Comparison of ENCODE assay signal across 9 mouse cellular contexts in genomic region chr11:4593491-4593848, GRCm38 (mm10). TPM values are rescaled to one million over a fixed set of nuclear protein-coding genes. Genes with fewer than 3 reads are reported as not detected.
DNase-seq lines count a peak whose midpoint lies in the region; ATAC-seq and TF ChIP-seq lines count a peak whose summit lies in the region.
"Had no signal": no experiment of that assay in that cellular context is flagged by ENCODE, and none has a peak within 500 bp of the region (broad histone marks: within the 10 kb centered on the region; RNA-seq: fewer than 3 reads in every experiment).

No protein-coding gene starts in this region.

- intact Hi-C loops in gastrocnemius, postnatal 36 days (cut with DNase I) = no loop called here

- no peak for TF ChIP-seq CTCF in lung, embryonic 14.5 days (IDR thresholded peaks at IDR 0.05; ENCODE audit: low read depth)
- TF ChIP-seq CTCF in intestine, postnatal 0 days (IDR thresholded peaks at IDR 0.05; ENCODE audit: low read depth) = no peak

- H3K36me3 ChIP-seq in lung, embryonic 14.5 days (ENCODE audit: insufficient read depth) = no peaks in the 10 kb centered on the region
- no peaks in the 10 kb centered on the region for H3K36me3 ChIP-seq in embryonic facial prominence, embryonic 13.5 days
- no peaks in the 10 kb centered on the region for H3K36me3 ChIP-seq in intestine, postnatal 0 days (ENCODE audit: control insufficient read depth, insufficient read depth)
- H3K36me3 ChIP-seq in neural tube, embryonic 14.5 days (ENCODE audit: control insufficient read depth, insufficient read depth, low read length) = no peaks in the 10 kb centered on the region

- ATAC-seq in lung, embryonic 14.5 days (ENCODE audit: insufficient read depth) = no peak
- ATAC-seq in embryonic facial prominence, embryonic 13.5 days (ENCODE audit: insufficient number of reproducible peaks, insufficient read depth, low FRiP score, low TSS enrichment, low read depth) = no peak
- no peak for ATAC-seq in intestine, postnatal 0 days
- ATAC-seq in neural tube, embryonic 14.5 days (ENCODE audit: low read depth) = no peak

- no peaks in the 10 kb centered on the region for H3K27me3 ChIP-seq in lung, embryonic 14.5 days (ENCODE audit: insufficient read depth, low read length)
- H3K27me3 ChIP-seq in embryonic facial prominence, embryonic 13.5 days = no peaks in the 10 kb centered on the region
- H3K27me3 ChIP-seq in intestine, postnatal 0 days (replicated peaks; ENCODE audit: control insufficient read depth, insufficient read depth, low read length) = no peaks in the 10 kb centered on the region
- H3K27me3 ChIP-seq in neural tube, embryonic 14.5 days (ENCODE audit: control insufficient read depth, insufficient read depth, low read length) = no peaks in the 10 kb centered on the region

- WGBS in lung, embryonic 14.5 days = 22% methylated on average over 5 of the region's 5 CpGs
- 35% methylated on average over 5 of the region's 5 CpGs for WGBS in embryonic facial prominence, embryonic 13.5 days
- WGBS in intestine, postnatal 0 days = 17% methylated on average over 5 of the region's 5 CpGs
- WGBS in neural tube, embryonic 14.5 days = 24% methylated on average over 5 of the region's 5 CpGs

- peak overlapping the region; percentile 74 for H3K4me2 ChIP-seq in lung, embryonic 14.5 days
- peak overlapping the region; percentile 64 for H3K4me2 ChIP-seq in embryonic facial prominence, embryonic 13.5 days
- H3K4me2 ChIP-seq in intestine, postnatal 0 days (replicated peaks; ENCODE audit: low read depth) = peak overlapping the region; percentile 66
- peak overlapping the region; percentile 76 for H3K4me2 ChIP-seq in neural tube, embryonic 14.5 days (ENCODE audit: low read depth, low read length)

- H3K9ac ChIP-seq in lung, embryonic 14.5 days = peak overlapping the region; percentile 96
- H3K9ac ChIP-seq in embryonic facial prominence, embryonic 13.5 days = peak overlapping the region; percentile 97
- H3K9ac ChIP-seq in intestine, postnatal 0 days (ENCODE audit: low read depth, low read length) = peak overlapping the region; percentile 99; the same call in 1 of the 2 replicates
- H3K9ac ChIP-seq in neural tube, embryonic 14.5 days (replicated peaks; ENCODE audit: low read depth, low read length) = peak overlapping the region; percentile 97

- H3K4me3 ChIP-seq in lung, embryonic 14.5 days (ENCODE audit: low read depth, low read length) = peak overlapping the region; percentile 97
- H3K4me3 ChIP-seq in embryonic facial prominence, embryonic 13.5 days = peak overlapping the region; percentile 98
- H3K4me3 ChIP-seq in intestine, postnatal 0 days (ENCODE audit: low read depth, low read length) = peak overlapping the region; percentile 83
- peak overlapping the region; percentile 93 for H3K4me3 ChIP-seq in neural tube, embryonic 14.5 days (ENCODE audit: low read depth, low read length)

- no peak overlapping the region for H3K27ac ChIP-seq in lung, embryonic 14.5 days (ENCODE audit: low read depth)
- no peak overlapping the region for H3K27ac ChIP-seq in embryonic facial prominence, embryonic 13.5 days
- no peak overlapping the region for H3K27ac ChIP-seq in intestine, postnatal 0 days (ENCODE audit: low read depth, low read length)
- H3K27ac ChIP-seq in neural tube, embryonic 14.5 days (ENCODE audit: low read depth, low read length) = no peak overlapping the region

- H3K4me1 ChIP-seq in lung, embryonic 14.5 days (ENCODE audit: insufficient read depth) = no peaks in the 10 kb centered on the region
- H3K4me1 ChIP-seq in embryonic facial prominence, embryonic 13.5 days = peaks cover 16% of the 10 kb centered on the region
- 0 out of 2 replicates have a peak, but pooled peaks cover 3% of the 10 kb centered on the region for H3K4me1 ChIP-seq in intestine, postnatal 0 days (replicated peaks; ENCODE audit: control insufficient read depth, insufficient read depth, low read length)
- H3K4me1 ChIP-seq in neural tube, embryonic 14.5 days (ENCODE audit: control insufficient read depth, insufficient read depth, low read length) = peaks cover 11% of the 10 kb centered on the region

- DNase-seq in lung, embryonic 14.5 days = no peak
- DNase-seq in lung, postnatal 25 days (ENCODE audit: low spot score) = no peak
- no peak for DNase-seq in layer of hippocampus, adult 11-12 months (ENCODE audit: low spot score)
- DNase-seq in thymus, postnatal 0 days (ENCODE audit: low spot score) = no peak
- no peak for DNase-seq in gastrocnemius, postnatal 36 days

- no peaks in the 10 kb centered on the region for H3K9me3 ChIP-seq in lung, embryonic 14.5 days (ENCODE audit: low read depth, low read length)
- no peaks in the 10 kb centered on the region for H3K9me3 ChIP-seq in embryonic facial prominence, embryonic 13.5 days
- no peaks in the 10 kb centered on the region for H3K9me3 ChIP-seq in intestine, postnatal 0 days (ENCODE audit: control insufficient read depth)
- H3K9me3 ChIP-seq in neural tube, embryonic 14.5 days (ENCODE audit: control insufficient read depth, low read length) = no peaks in the 10 kb centered on the region

RNA-seq across cellular contexts. Expression of gene Mtmr3, which starts 1.2 kb away (rescaled TPM):
- 29.5 and 32.1 TPM in 2 replicates for polyA plus RNA-seq in lung, embryonic 14.5 days (2014; fragmentation: Nextera tagmentation; extraction: Ambion mirVana)
- 26.7 and 30.6 TPM in 2 replicates for polyA plus RNA-seq in embryonic facial prominence, embryonic 13.5 days (2015; fragmentation: Nextera tagmentation; extraction: Ambion mirVana)
- 9.8 and 10.0 TPM in 2 replicates for polyA plus RNA-seq in intestine, postnatal 0 days (2015; fragmentation: Nextera tagmentation; extraction: Ambion mirVana)
- polyA plus RNA-seq in neural tube, embryonic 14.5 days (2014; fragmentation: Nextera tagmentation; extraction: Ambion mirVana) = 32.8 and 38.6 TPM in 2 replicates
- 23.4 and 23.6 TPM in 2 replicates for polyA plus RNA-seq in thymus, postnatal 0 days (2015; fragmentation: Nextera tagmentation; extraction: Ambion mirVana)
- 10 to 100 TPM; 42.5 to 43.2 TPM for total RNA-seq in gastrocnemius, postnatal 36 days (2021)

RNA-seq across cellular contexts. Expression of gene Gm11032, which starts 26.4 kb away (rescaled TPM):
- polyA plus RNA-seq in lung, embryonic 14.5 days (2014; fragmentation: Nextera tagmentation; extraction: Ambion mirVana) = not detected in 2 replicates
- polyA plus RNA-seq in embryonic facial prominence, embryonic 13.5 days (2015; fragmentation: Nextera tagmentation; extraction: Ambion mirVana) = not detected in 2 replicates
- not detected in 2 replicates for polyA plus RNA-seq in intestine, postnatal 0 days (2015; fragmentation: Nextera tagmentation; extraction: Ambion mirVana)
- polyA plus RNA-seq in neural tube, embryonic 14.5 days (2014; fragmentation: Nextera tagmentation; extraction: Ambion mirVana) = not detected in 2 replicates
- not detected in 2 replicates for polyA plus RNA-seq in thymus, postnatal 0 days (2015; fragmentation: Nextera tagmentation; extraction: Ambion mirVana)
- not detected for total RNA-seq in gastrocnemius, postnatal 36 days (2021)
- total RNA-seq: megakaryocyte-erythroid progenitor cell, adult 5-6 weeks had no signal

RNA-seq across cellular contexts. Expression of gene Ascc2, which starts 44.1 kb away (rescaled TPM):
- polyA plus RNA-seq in lung, embryonic 14.5 days (2014; fragmentation: Nextera tagmentation; extraction: Ambion mirVana) = 36.6 and 37.3 TPM in 2 replicates
- 33.8 and 35.5 TPM in 2 replicates for polyA plus RNA-seq in embryonic facial prominence, embryonic 13.5 days (2015; fragmentation: Nextera tagmentation; extraction: Ambion mirVana)
- polyA plus RNA-seq in intestine, postnatal 0 days (2015; fragmentation: Nextera tagmentation; extraction: Ambion mirVana) = 17.1 and 18.1 TPM in 2 replicates
- polyA plus RNA-seq in neural tube, embryonic 14.5 days (2014; fragmentation: Nextera tagmentation; extraction: Ambion mirVana) = 18.8 and 23.9 TPM in 2 replicates
- 27.3 and 27.4 TPM in 2 replicates for polyA plus RNA-seq in thymus, postnatal 0 days (2015; fragmentation: Nextera tagmentation; extraction: Ambion mirVana)
- total RNA-seq in gastrocnemius, postnatal 36 days (2021) = 10 to 100 TPM; 13.3 to 16.1 TPM
